Mouse (Mus musculus) embryonic fibroblast, embryonic 13.5 days (primary cell): Measurements from ENCODE around the gene Rho.

Experiments used
- CTCF ChIP-seq: IDR thresholded peaks from 2 replicates; pipeline ENCODE4 v1.5.1; 2011; ENCODE audit warnings: mild to moderate bottlenecking, control low read depth, low read length, moderate library complexity, borderline replicate concordance; ENCODE audit not compliant: insufficient read depth
- POLR2A ChIP-seq: IDR thresholded peaks from 2 replicates; pipeline ENCODE4 v1.6.1; 2011; ENCODE audit warnings: low read depth, mild to moderate bottlenecking, control low read depth, low read length, moderate library complexity

- TF ChIP-seq POLR2A, result no peak
- TF ChIP-seq CTCF, result no peak
These were observed 55.7 kb downstream of the Rho start for GRCm38 (mm10) chr6:115987096-115987747.
